Mouse (Mus musculus) CH12.LX (cell line): ENCODE data around the gene Cdcp1. TPM values are rescaled to one million over a fixed set of nuclear protein-coding genes. Genes with fewer than 3 reads are reported as not detected.

Source experiments
- DNase-seq: peaks from one replicate; pipeline ENCODE4 v3.0.0-alpha.2; 2013; ENCODE audit errors: extremely low read depth
- H3K27ac ChIP-seq: 2 replicates; pipeline ENCODE4 v1.5.1; 2012; ENCODE audit warnings: low read depth, mild to moderate bottlenecking, control low read depth, moderate library complexity; ENCODE audit not compliant: insufficient read depth
- H3K27me3 ChIP-seq: replicated peaks from 2 replicates; pipeline ENCODE3; 2012; ENCODE audit warnings: inconsistent platforms
- H3K36me3 ChIP-seq, 2 experiments: replicated peaks in 1 of 2; 2 replicates each; pipeline versions ENCODE3 to v1.6.1; 2012; ENCODE audit warnings: inconsistent platforms in 1 of 2, low read length in 1 of 2, mild to moderate bottlenecking in 1 of 2, mixed read lengths in 1 of 2, moderate library complexity in 1 of 2; ENCODE audit not compliant: control insufficient read depth in 1 of 2, insufficient read depth in 1 of 2
- H3K4me1 ChIP-seq, 2 experiments: 2 replicates each; pipeline ENCODE4 v1.6.1; 2012; ENCODE audit warnings: inconsistent platforms in 1 of 2, moderate library complexity in 1 of 2; ENCODE audit not compliant: insufficient read depth in 2 of 2, control insufficient read depth in 1 of 2
- H3K4me2 ChIP-seq: 2 replicates; pipeline ENCODE4 v1.6.1; 2012; ENCODE audit warnings: low read depth, mild to moderate bottlenecking, control low read depth; ENCODE audit not compliant: poor library complexity, insufficient read depth, severe bottlenecking
- H3K4me3 ChIP-seq, 3 experiments: fragments of 150-350 bp in 1 of 3; sonication (generic) in 1 of 3; replicated peaks in 1 of 3; 2 replicates each; pipeline versions ENCODE3 to v1.5.1; 2011 to 2012; ENCODE audit warnings: low read depth in 2 of 3, low read length in 2 of 3, mild to moderate bottlenecking in 2 of 3, moderate library complexity in 2 of 3, control low read depth in 1 of 3, improper control_type of control experiment in 1 of 3, inconsistent platforms in 1 of 3, mixed read lengths in 1 of 3; ENCODE audit not compliant: poor library complexity in 1 of 3
- H3K79me2 ChIP-seq: replicated peaks from 2 replicates; pipeline ENCODE4 v1.6.1; 2012; ENCODE audit warnings: mild to moderate bottlenecking, moderate library complexity; ENCODE audit not compliant: control insufficient read depth, poor library complexity, insufficient read depth, severe bottlenecking; ENCODE audit errors: extremely low read depth
- H3K9ac ChIP-seq: 2 replicates; pipeline ENCODE4 v1.6.1; 2012; ENCODE audit warnings: low read depth, mild to moderate bottlenecking, control low read depth, moderate library complexity; ENCODE audit not compliant: insufficient read depth
- H3K9me3 ChIP-seq: replicated peaks from 2 replicates; pipeline ENCODE3; 2012; ENCODE audit warnings: low read length, inconsistent platforms, mixed read lengths
- BHLHE40 ChIP-seq: IDR thresholded peaks from 2 replicates; pipeline ENCODE4 v1.6.1; 2011; ENCODE audit warnings: mild to moderate bottlenecking, low read depth, low read length, improper control_type of control experiment
- CHD2 ChIP-seq: IDR thresholded peaks from 2 replicates; pipeline ENCODE4 v1.6.1; 2011; ENCODE audit warnings: low read length, improper control_type of control experiment
- CTCF ChIP-seq, 2 experiments: IDR thresholded peaks in 1 of 2; conservative IDR thresholded peaks in 1 of 2; 2 replicates each; pipeline ENCODE4 v1.5.1; 2011 to 2012; ENCODE audit warnings: low read depth in 2 of 2, low read length in 2 of 2, improper control_type of control experiment in 1 of 2, inconsistent platforms in 1 of 2, mild to moderate bottlenecking in 1 of 2, moderate library complexity in 1 of 2
- E2F4 ChIP-seq: IDR thresholded peaks from 2 replicates; pipeline ENCODE4 v1.6.1; 2011; ENCODE audit warnings: low read depth, low read length, improper control_type of control experiment; ENCODE audit not compliant: insufficient replicate concordance
- ELF1 ChIP-seq: IDR thresholded peaks from 2 replicates; pipeline ENCODE4 v1.6.1; 2014; ENCODE audit warnings: low read depth, mild to moderate bottlenecking, inconsistent platforms, low read length, improper control_type of control experiment
- EP300 ChIP-seq: IDR thresholded peaks from 2 replicates; pipeline ENCODE4 v1.6.1; 2011; ENCODE audit warnings: low read length, improper control_type of control experiment
- ETS1 ChIP-seq: conservative IDR thresholded peaks from 2 replicates; pipeline ENCODE4 v1.6.1; 2012; ENCODE audit warnings: low read depth, mild to moderate bottlenecking, inconsistent platforms, low read length, improper control_type of control experiment, moderate library complexity
- GABPA ChIP-seq: IDR thresholded peaks from 2 replicates; pipeline ENCODE4 v1.6.1; 2012; ENCODE audit warnings: low read depth, low read length, improper control_type of control experiment, inconsistent platforms; ENCODE audit not compliant: insufficient replicate concordance
- HCFC1 ChIP-seq: IDR thresholded peaks from 2 replicates; pipeline ENCODE4 v1.6.1; 2012; ENCODE audit warnings: low read depth, mild to moderate bottlenecking, inconsistent platforms, low read length, improper control_type of control experiment
- IRF4 ChIP-seq: IDR thresholded peaks from 2 replicates; pipeline ENCODE4 v1.6.1; 2014; ENCODE audit warnings: low read depth, mild to moderate bottlenecking, inconsistent platforms, low read length, improper control_type of control experiment
- JUN ChIP-seq: IDR thresholded peaks from 2 replicates; pipeline ENCODE4 v1.6.1; 2011; ENCODE audit warnings: low read depth, mild to moderate bottlenecking, low read length, improper control_type of control experiment, moderate library complexity; ENCODE audit not compliant: insufficient read depth
- JUND ChIP-seq: conservative IDR thresholded peaks from 2 replicates; pipeline ENCODE4 v1.6.1; 2011; ENCODE audit warnings: low read depth, low read length, improper control_type of control experiment
- MAFK ChIP-seq: IDR thresholded peaks from 2 replicates; pipeline ENCODE4 v1.6.1; 2011; ENCODE audit warnings: low read length, improper control_type of control experiment; ENCODE audit not compliant: insufficient replicate concordance
- MAX ChIP-seq: IDR thresholded peaks from 2 replicates; pipeline ENCODE4 v1.6.1; 2011; ENCODE audit warnings: low read length, improper control_type of control experiment
- MAZ ChIP-seq: IDR thresholded peaks from 2 replicates; pipeline ENCODE4 v1.6.1; 2012; ENCODE audit warnings: low read depth, mild to moderate bottlenecking, inconsistent platforms, low read length, improper control_type of control experiment, moderate library complexity
- MEF2A ChIP-seq: IDR thresholded peaks from 2 replicates; pipeline ENCODE4 v1.6.1; 2014; ENCODE audit warnings: low read depth, mild to moderate bottlenecking, inconsistent platforms, low read length, improper control_type of control experiment, borderline replicate concordance
- MXI1 ChIP-seq: IDR thresholded peaks from 2 replicates; pipeline ENCODE4 v1.6.1; 2011; ENCODE audit warnings: mild to moderate bottlenecking, low read depth, low read length, improper control_type of control experiment
- MYC ChIP-seq: IDR thresholded peaks from 2 replicates; pipeline ENCODE4 v1.6.1; 2011; ENCODE audit warnings: low read depth, mild to moderate bottlenecking, improper control_type of control experiment, low read length
- NRF1 ChIP-seq: IDR thresholded peaks from 2 replicates; pipeline ENCODE4 v1.6.1; 2014; ENCODE audit warnings: low read depth, mild to moderate bottlenecking, inconsistent platforms, low read length, improper control_type of control experiment, moderate library complexity
- PAX5 ChIP-seq: IDR thresholded peaks from 2 replicates; pipeline ENCODE4 v1.6.1; 2012; ENCODE audit warnings: low read length, inconsistent platforms, mixed read lengths
- POLR2A ChIP-seq: IDR thresholded peaks from 2 replicates; pipeline ENCODE4 v1.6.1; 2011; ENCODE audit warnings: low read depth, mild to moderate bottlenecking, improper control_type of control experiment, low read length
- RAD21 ChIP-seq: IDR thresholded peaks from 2 replicates; pipeline ENCODE4 v1.6.1; 2011; ENCODE audit warnings: low read depth, mild to moderate bottlenecking, low read length, improper control_type of control experiment, moderate library complexity
- RCOR1 ChIP-seq: conservative IDR thresholded peaks from 2 replicates; pipeline ENCODE4 v1.6.1; 2012; ENCODE audit warnings: low read depth, mild to moderate bottlenecking, inconsistent platforms, low read length, improper control_type of control experiment
- SMC3 ChIP-seq: IDR thresholded peaks from 2 replicates; pipeline ENCODE4 v1.6.1; 2011; ENCODE audit warnings: low read depth, low read length, improper control_type of control experiment
- UBTF ChIP-seq: IDR thresholded peaks from 2 replicates; pipeline ENCODE4 v1.6.1; 2012; ENCODE audit warnings: low read depth, mild to moderate bottlenecking, inconsistent platforms, low read length, improper control_type of control experiment, moderate library complexity
- USF2 ChIP-seq: conservative IDR thresholded peaks from 2 replicates; pipeline ENCODE4 v1.6.1; 2011; ENCODE audit warnings: low read depth, low read length, improper control_type of control experiment
- ZC3H11A ChIP-seq: IDR thresholded peaks from 2 replicates; pipeline ENCODE4 v1.6.1; 2012; ENCODE audit warnings: low read depth, mild to moderate bottlenecking, inconsistent platforms, low read length, improper control_type of control experiment
- ZKSCAN1 ChIP-seq: IDR thresholded peaks from 2 replicates; pipeline ENCODE4 v1.6.1; 2012; ENCODE audit warnings: low read depth, inconsistent platforms, low read length, improper control_type of control experiment, borderline replicate concordance
- ZMIZ1 ChIP-seq: IDR thresholded peaks from 2 replicates; pipeline ENCODE4 v1.6.1; 2012; ENCODE audit warnings: low read depth, mild to moderate bottlenecking, inconsistent platforms, low read length, improper control_type of control experiment
- ZNF384 ChIP-seq: IDR thresholded peaks from 2 replicates; pipeline ENCODE4 v1.6.1; 2012; ENCODE audit warnings: low read depth, low read length, improper control_type of control experiment, inconsistent platforms
- dilution Hi-C: fragments of 300-500 bp; cut with MboI; formaldehyde crosslinking; loops from 2 replicates; pipeline ENCODE4 v1.14.3; 2020; ENCODE audit warnings: low sequenced_read_pairs; ENCODE audit not compliant: extremely low pct_unique_long_range_greater_than_20kb, extremely low pct_ligation_motif_present
- in situ Hi-C: fragments of 300-500 bp; cut with MboI; formaldehyde crosslinking; loops from 3 replicates; pipeline ENCODE4 v1.14.3; 2019; ENCODE audit warnings: low sequenced_read_pairs, low pct_ligation_motif_present, low pct_unique_long_range_greater_than_20kb, mixed read lengths
- polyA plus RNA-seq: library from polyadenylated mRNA; unstranded; fragments of >175 nt; gene quantifications from 2 replicates; pipeline ENCODE4 v1.2.1, GENCODE M21; 2012; ENCODE audit warnings: low read depth; ENCODE audit not compliant: insufficient read length
- total RNA-seq, 2 experiments: library from RNA; depleted of rRNA; stranded (reverse); fragments of 300-350 nt in 1 of 2; fragments of >200 nt in 1 of 2; gene quantifications; 2 replicates each; pipeline ENCODE4 v1.2.3; 2012 to 2014

Gene Cdcp1
- total RNA-seq (2012; rRNA removed) (3.1 and 3.4 TPM in 2 replicates), total RNA-seq (2014; rRNA removed) (3.6 and 4.3 TPM in 2 replicates), polyA plus RNA-seq (5.0 and 5.9 TPM in 2 replicates)

DNA sequence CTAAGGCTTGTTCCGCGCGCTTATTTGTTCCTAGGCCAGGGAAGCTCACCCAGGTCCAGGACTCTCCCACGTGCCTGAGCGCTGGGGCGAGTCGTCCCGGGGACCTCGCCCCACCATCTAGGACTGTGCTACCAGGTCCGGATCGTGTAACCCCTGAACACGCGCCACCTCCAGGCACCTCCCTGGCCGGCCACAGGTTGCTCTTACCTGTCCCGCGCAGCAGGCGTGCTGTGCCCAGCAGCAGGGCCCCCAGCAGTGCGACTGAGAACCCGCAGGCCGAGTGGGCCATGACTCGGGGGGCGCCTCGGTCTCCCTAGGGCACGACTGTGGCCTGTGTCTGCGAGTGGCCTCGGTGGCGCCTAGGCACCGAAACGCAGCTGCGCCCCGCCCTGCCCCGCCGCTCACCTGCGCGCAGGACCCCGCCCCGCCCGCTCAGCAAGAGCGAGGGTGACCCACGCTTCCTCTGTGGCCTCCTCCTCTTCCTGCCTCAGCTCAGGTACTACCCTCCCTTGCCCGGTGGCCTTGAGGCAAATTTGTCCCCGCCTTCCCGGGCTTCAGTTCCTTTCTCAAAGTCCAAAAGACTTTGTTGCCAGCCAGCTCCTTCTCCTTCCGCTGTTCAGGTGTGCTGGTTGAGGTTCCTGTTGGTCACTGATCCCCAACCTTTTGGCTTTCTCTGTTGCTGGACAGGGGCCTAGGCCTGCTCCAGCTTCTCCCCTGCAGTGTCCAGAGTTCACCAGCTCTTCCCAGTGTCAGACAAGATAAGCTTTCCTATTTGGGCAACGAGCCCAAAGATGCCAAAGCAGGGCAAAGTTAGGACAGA is at the start of gene Cdcp1:
Gene Cdcp1 (minus strand): TSS at position 418 of the 820 bp plus-strand sequence.
- H3K9me3 ChIP-seq: no peaks in the 10 kb centered on the region
- no peaks in the 10 kb centered on the region for H3K36me3 ChIP-seq
- dilution Hi-C loops (no loop called here), in situ Hi-C loops (no loop called here)
- no peak within 1 kb of the TSS for H3K4me3 ChIP-seq
- no peak within 1 kb of the TSS for H3K27ac ChIP-seq
- no peak for DNase-seq
- H3K27me3 ChIP-seq: no peaks in the 10 kb centered on the region
- TF ChIP-seq RCOR1: no peak
- TF ChIP-seq RAD21: no peak
- TF ChIP-seq ZNF384: no peak
- TF ChIP-seq MAX: no peak
- no peak for TF ChIP-seq UBTF
- TF ChIP-seq EP300: no peak
- H3K4me2 ChIP-seq: no peak within 1 kb of the TSS
- no peak within 1 kb of the TSS for H3K9ac ChIP-seq
- H3K79me2 ChIP-seq: no peaks in the 10 kb centered on the region
- no peaks in the 10 kb centered on the region for H3K4me1 ChIP-seq

- Histone ChIP-seq H3K4me2 (peak within 1 kb of the TSS; percentile 72), H3K36me3 (no peaks in the 10 kb centered on the region), H3K27me3 (peaks cover 53% of the 10 kb centered on the region), H3K27ac (no peak within 1 kb of the TSS), H3K9ac (peak within 1 kb of the TSS; percentile 51; the same call in 1 of the 2 replicates), H3K9me3 (no peaks in the 10 kb centered on the region), H3K4me1 (no peaks in the 10 kb centered on the region; a peak in 1 of 4 replicates), H3K4me3 (peak within 1 kb of the TSS; percentile 63 to 82 (median 64)), H3K79me2 (no peaks in the 10 kb centered on the region)
- dilution Hi-C loops (no loop called here), in situ Hi-C loops (no loop called here)
- DNase-seq: peak; percentile 81
- TF ChIP-seq IRF4: no peak
- TF ChIP-seq ZC3H11A: no peak
- no peak for TF ChIP-seq MEF2A
- TF ChIP-seq JUN: no peak
- TF ChIP-seq PAX5: no peak
- peak; percentile 69; the same call in 1 of the 2 replicates for TF ChIP-seq ZMIZ1
- no peak for TF ChIP-seq NRF1
- TF ChIP-seq E2F4: peak; percentile 80; the same call in 1 of the 2 replicates
- peak; percentile 76 for TF ChIP-seq POLR2A
- TF ChIP-seq ELF1: 0 out of 2 replicates have a peak, but pooled peaks have one; percentile 47
- no peak for TF ChIP-seq ETS1
- no peak; the same call in 1 of the 2 replicates for TF ChIP-seq SMC3
- no peak for TF ChIP-seq HCFC1
- TF ChIP-seq JUND: no peak
- no peak for TF ChIP-seq RCOR1
- no peak for TF ChIP-seq USF2
- TF ChIP-seq EP300: no peak
- TF ChIP-seq GABPA: no peak
- TF ChIP-seq MXI1: peak; percentile 79; the same call in 1 of the 2 replicates
- peak; percentile 30; the same call in 1 of the 2 replicates for TF ChIP-seq CHD2
- TF ChIP-seq ZKSCAN1: no peak
- TF ChIP-seq CTCF (conservative IDR thresholded peaks at IDR 0.05 in 1 of 2, IDR thresholded peaks at IDR 0.05 in 1 of 2; ENCODE audit: low read depth in 2 of 2, low read length in 2 of 2): no peak
- 0 out of 2 replicates have a peak, but pooled peaks have one; percentile 18 for TF ChIP-seq MAX
- 0 out of 2 replicates have a peak, but pooled peaks have one; percentile 6 for TF ChIP-seq BHLHE40
- TF ChIP-seq RAD21: no peak; the same call in 1 of the 2 replicates
- peak; percentile 78 for TF ChIP-seq MAZ
- TF ChIP-seq MAFK: no peak
- TF ChIP-seq MYC: no peak
These were observed 44.8 kb upstream of the Cdcp1 start, which contains the start of gene Tmem158 for GRCm38 (mm10) chr9:123260611-123261021. Gene Tmem158 (minus strand): TSS chr9:123260764.
